Mouse (Mus musculus): ENCODE data around the gene Kdm5b.

Kdm5b gene

DNA sequence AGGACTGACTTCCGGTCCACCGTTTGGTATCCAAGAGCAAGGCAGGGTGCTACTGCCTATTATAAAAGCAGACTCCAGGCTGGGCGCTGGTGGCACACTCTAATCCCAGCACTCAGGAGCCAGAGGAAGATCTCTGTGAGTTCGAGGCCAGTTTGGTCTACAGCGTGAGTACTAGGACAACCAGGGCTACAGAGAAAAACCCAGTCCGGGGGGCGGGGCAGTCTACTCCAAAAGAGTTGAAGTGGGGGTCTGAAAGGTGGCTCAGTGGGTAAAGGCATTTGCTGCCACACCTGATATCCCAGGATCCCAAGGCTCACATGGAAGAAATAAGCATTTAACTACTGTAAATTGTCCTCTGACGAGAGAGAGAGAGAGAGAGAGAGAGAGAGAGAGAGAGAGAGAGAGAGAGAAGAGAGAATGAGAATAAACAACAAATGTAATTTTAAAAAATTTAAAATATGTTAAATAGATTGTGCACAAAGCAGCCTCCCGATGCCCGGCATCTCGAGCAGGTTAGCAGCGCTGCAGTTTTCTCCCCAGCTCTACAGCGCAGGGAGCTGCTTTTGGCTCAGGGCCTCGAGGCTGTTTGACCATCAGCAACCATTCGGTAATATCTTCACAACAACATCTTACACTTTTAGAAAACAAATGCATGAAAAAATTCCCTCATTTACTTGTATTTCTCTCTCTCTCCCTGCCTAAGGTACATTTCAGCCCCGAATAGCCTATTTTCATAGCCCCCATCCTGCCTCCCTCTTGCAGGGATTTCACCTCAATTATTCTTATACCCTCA is 85.6 kb downstream of the Kdm5b start:
- no peak for DNase-seq (ENCODE audit: low read depth in 1 of 2, low spot score in 2 of 2)

DNA sequence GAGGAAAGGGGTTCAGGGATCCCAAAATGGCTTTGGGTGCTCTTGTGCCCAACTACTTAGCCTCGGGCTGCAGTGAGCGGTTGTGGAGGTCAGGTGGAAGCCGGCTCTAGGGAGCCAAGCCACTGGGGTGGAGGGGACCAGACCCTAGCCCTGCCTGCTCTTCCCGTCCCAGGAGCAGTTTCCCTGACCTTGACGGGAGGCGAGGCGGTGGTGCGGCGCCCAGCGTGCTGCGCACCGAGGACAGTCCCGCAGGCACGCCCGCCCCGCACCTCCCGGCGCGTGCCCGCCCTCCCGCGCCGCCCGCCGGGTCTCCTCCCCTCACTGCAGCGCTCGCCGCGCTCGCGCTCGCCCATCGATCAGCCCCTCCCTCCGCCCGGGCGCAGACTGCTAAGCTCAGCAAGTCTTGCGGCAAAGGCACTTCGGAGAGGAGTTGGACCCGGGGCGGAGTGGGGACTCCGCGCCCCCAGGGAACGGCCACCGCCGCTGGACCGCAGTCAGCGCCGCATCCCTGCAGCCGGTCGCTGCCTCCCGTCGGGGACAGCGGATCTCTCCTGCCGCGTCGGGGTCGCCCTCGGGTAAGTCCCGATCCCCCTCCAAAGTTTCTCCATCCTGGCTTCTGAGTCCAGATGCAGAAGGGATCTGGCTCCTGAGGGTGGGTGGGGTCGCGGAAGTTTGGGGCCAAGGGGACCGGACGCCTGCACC is 86.4 kb downstream of the Kdm5b start, which contains the start of gene Syt2:
Gene Syt2 (plus strand): TSS at position 417 of the 702 bp plus-strand sequence.
- no peak for DNase-seq (ENCODE audit: low read depth in 1 of 2, low spot score in 2 of 2)

DNA sequence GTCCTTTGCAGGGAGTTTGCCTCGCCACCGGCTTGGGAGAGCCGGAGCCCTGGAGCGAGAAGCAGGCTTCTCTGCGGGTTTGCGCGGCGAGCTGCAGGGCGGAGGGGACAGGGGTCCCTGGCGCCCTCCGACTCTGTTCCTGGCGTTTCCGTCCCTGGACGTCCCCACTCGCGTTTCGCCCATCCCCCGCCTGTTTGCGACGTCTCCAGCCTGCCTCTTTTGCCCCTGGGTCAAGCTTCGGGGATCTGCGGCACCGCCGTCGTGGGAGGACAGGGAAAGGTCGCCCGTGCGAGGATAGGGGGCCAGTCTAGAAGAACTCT is 87.0 kb downstream of the Kdm5b start:
- no peak for DNase-seq (ENCODE audit: low read depth in 1 of 2, low spot score in 2 of 2)

DNA sequence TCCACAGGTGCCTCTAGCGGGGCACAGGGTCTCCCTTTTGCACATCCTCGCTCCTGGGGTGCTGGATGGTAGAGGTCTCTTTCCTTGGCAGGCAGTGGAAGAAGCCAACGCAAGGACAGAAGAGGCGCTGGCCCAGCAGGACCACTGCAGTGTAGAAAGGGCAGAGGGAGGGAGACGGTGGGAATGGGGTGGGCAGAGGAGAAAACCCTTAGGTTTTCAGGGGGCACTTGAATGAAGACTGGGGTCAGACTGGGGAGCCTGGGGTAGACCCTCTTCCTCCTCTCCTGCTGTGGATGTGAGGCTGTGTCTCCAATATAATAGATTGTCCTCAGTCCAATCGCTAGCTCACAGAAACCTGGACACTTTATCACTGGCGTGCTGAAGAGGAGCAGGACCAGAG is 87.6 kb downstream of the Kdm5b start:
- DNase-seq (ENCODE audit: low read depth in 1 of 2, low spot score in 2 of 2), result no peak

DNA sequence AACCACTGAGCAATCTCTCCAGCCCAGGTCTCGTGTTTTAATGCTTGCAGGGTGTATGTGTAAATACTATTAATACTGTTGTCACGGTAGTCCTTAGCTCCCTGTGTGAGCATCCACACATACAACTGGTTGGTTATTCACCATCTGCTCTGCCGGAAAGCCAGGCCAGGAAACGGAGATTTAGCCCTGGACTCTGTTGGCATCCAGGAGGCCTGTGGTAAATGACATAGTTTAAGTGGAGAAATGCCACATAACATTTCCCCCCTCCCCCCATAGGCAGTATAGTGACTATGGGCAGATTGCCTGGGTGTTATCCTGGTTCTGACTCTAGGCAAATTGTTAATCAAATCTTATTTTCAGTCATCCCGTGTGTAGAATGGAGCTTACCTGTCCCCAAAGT is 90.8 kb downstream of the Kdm5b start:
- no peak for DNase-seq (ENCODE audit: low read depth in 1 of 2, low spot score in 2 of 2)

DNA sequence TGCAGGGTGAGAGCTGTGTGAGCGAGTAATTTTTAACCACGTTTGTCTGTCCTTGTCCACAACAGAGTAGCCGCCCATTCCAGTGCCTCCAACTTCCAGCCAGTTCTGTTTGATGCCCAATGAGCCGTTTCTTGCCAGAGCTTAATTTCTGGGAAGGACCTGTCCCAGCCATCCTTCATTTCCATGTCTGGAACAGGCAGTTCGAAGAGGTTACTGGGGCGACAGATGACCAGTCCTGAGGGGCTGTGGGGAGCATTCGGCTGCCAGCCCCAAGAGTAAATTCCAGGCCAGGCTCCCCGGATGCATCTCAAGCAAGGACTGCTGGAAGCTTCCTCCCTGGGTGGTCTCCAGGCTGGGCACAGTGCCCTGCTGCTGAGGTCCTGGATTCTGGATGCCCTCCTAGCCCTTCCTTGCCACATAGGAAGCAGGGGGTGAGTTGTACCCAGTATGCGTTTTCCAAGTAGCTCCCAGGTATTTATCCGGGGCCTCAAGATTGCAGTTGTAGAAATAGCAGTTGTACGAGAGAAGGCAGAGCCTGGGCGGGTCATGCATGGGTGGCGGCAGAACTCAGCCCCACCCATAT is 91.4 kb downstream of the Kdm5b start:
- DNase-seq (ENCODE audit: low read depth in 1 of 2, low spot score in 2 of 2), result no peak

DNA sequence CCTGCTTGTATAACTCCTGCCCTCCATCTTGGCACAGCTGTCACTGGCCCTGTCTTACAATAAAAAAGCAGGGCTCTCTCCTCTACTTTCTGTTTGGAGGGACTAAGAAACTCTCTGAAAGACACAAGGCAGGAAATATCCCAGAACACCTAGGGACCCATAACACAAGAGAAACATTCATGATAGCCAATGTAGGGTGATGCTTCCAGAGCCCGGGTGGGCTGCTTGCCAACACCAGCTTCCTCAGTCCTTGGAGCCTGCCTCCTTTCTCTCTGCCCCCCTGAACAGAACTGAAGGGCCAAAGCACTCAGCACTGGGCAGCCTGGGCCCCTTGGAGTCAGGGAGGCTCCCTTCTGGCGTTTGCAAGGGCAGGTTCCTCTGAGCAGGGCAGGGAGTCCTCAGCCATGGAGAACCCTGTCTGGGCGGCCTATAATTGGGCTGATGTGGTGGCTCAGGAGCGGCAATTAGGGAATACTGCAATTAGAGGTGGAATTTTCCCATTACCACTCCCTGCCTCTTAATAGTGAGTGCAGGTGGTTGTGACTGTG is 92.0 kb downstream of the Kdm5b start:
- no peak for DNase-seq (ENCODE audit: low read depth in 1 of 2, low spot score in 2 of 2)

DNA sequence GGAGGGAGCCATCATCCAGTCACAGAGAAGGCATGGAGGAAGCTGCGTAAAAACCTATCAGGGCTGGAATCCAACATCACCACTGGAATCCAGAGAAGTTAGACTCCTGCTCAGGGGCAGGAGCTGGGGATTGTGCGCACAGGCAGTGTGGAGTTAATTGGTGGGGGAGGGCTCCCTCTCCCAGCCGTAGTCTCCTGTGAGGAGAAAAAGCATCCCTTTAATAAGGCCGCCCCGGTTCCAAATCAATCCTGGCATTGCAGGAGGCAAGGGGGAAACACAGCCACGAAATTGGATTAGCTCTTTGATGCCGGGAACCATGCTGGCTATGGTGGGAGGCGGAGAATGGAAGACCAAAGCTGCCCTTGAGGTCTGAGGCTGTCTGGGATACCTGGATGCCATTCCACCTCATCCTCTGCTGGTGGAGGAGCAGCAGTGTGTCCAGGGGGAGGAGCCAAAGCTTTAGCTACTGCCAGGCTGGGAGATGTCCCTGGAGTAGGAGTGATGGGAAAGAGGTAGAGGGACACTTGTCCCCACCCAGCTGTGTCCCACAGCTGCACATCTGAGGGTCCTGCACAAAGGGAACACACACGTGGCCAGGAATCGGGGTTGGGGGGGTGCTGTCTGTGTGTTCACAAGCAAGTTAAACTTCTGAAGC is 93.8 kb downstream of the Kdm5b start:
- DNase-seq (ENCODE audit: low read depth in 1 of 2, low spot score in 2 of 2), result no peak

DNA sequence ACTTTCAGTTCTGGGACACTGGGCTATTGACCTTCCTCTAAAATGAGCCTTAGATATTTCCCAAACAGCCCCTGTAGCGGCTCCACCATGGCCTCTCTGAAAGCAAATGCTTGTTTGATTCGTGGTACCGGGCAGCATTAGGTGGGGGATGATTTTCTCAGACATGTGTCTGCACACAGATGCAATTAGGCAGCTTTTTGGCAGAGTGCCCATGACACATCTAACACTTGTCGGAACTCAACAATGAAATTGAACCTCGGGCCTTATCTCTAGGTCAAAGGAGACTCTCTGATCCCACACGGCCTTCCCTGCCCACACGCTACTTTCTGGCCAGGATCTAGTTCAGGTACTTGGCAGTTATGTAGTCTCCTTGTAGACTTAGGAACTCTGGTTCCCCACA is 98.9 kb downstream of the Kdm5b start:
- no peak for DNase-seq (ENCODE audit: low read depth in 1 of 2, low spot score in 2 of 2)

DNA sequence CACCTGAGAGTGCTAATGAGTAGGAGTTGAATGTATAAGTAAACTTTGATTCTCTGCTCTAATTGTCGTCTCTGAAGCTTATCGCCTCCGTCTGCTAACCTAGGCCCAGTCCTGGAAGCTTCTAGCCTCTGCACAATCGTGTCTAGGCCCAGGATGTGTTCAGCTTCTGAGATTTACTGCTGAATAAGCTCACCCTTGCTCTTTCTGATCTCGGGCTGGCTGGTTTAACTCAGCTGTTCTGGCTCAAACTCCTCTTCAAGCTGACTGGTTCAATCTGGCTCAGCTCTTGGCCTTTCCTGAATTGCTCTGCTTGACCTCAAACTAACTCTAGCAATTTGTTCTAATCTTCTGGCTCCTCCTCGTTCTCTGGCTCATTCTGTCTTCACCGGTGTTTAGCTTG is 100.2 kb downstream of the Kdm5b start:
- DNase-seq (ENCODE audit: low read depth in 1 of 2, low spot score in 2 of 2), result no peak

DNA sequence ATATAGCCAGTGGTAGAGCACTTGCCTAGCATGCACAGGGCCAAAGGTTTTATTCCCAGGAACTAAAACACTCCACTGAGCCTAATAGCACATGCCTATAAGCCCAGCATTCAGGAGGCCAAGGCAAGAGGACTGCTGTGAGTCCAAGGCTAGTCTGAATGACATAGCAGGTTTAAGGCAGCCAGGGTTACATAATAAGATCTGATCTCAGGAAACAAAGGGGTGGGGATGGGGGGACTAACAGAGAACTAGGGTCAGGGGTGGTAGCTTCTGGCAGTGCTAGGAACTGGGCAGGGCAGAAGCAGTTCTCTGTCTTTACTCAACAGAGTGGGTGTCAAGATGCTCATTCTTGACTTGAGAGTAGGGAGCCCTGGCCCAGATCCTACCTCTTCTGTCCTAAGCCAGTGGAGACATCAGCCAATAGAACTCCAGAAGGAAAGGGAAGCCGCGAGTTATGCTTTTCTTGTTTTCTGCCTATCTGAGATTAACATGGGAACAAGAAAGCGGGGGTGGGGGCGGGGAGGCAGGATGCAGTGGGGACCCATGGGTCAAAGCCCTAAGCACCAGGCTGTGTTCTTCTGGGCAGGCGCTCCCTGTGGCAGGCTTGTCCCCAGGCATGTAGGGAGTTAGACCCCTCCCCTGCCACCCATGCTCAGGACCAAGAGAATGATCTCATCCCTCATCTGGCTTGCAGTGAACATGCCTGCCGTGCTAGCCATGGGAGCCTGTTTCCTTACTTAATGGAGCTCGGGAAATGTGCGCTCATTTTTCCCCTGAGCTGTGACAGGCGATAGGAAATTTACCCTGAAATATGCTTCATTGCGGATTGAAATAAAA is 111.5 kb downstream of the Kdm5b start:
- no peak for DNase-seq (ENCODE audit: low read depth in 1 of 2, low spot score in 2 of 2)

DNA sequence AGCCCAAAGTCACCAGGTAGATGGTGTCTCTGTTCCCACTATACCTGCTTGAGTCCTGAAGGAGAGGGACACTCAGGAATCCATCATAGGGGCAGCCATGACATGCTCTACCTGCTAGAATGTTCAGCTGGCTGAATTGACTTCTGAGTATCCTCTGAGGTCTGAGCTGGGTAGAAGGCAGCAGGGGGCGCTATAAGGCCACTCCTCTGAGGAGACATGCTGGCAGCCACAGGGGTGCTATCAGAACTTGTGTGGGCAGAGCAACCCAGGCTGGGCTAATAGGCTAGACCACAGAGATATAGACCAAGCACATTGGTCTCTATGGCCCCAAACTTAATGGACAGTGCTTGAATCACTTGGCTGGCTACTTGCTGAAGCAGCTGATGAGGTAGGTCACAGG is 114.3 kb downstream of the Kdm5b start:
- peak in 1 of 2 experiments; percentile 39 for DNase-seq (ENCODE audit: low read depth in 1 of 2, low spot score in 2 of 2)

DNA sequence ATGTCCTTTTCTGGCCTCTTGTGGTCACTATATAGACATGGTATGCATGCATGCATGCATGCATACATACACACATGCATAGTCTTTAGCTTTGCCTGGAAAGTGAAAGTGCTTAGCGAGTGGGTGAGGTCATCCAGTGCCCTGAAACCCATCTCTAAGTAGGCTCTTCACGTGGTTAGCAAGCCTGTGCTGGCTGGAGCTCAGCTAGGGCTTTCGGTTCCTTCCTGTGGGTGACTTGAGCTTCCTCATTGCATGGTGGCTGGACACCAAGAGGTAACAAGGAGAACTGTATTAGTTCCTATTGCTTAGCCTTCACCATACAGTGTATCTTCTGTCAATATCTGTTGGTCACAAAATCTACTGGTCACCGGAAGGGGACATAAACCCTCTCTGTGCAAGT is 119.5 kb downstream of the Kdm5b start:
- peak; percentile 58 to 64 for DNase-seq (ENCODE audit: low read depth in 1 of 2, low spot score in 2 of 2)

DNA sequence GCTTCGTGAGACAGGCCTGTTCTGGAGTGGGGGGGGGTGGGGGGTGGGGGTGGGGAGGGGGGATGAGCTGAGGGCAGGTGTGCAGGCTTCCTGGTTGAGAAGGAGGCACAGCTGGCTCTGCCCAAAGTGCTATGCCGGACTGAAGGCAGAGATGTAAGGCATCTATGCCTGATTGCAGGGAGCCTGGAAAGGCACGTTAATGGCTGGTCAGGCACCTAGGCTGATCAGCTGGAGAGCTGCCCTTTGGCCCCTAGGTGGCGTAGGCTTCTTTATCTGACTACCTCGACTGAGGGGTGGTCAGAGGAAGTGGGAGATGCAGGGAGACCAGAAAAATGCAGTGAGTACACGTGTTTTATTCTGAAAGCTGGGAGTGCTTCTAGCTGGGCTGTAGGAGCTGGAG is 120.6 kb downstream of the Kdm5b start:
- no peak for DNase-seq (ENCODE audit: low read depth in 1 of 2, low spot score in 2 of 2)

DNA sequence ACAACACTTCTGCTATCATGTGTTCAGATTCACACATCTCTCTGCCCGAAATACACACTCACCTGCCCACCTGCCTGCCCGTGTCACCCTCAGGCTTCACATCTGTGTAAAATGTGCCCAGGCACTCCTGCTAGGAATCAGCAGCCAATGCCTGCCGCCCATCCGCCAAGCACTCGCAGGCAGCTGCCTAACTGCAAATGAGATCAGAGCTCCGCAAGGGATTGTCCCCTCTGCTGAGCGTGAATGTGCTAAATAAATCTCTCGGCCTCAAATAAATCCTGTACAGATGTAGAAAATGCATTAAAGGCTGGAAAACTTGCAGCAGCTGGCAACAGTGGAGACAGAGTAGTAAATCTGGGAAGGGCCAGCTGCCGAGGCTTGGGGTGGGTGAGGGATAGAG is 122.5 kb downstream of the Kdm5b start:
- DNase-seq (ENCODE audit: low read depth in 1 of 2, low spot score in 2 of 2), result no peak

All from monocyte, adult 2 months (primary cell).